Mouse (Mus musculus) kidney, adult 2 months (tissue): ENCODE results near the gene Marveld3.

Experiments
- CTCF ChIP-seq: fragments of 200-500 bp; conservative IDR thresholded peaks from 2 replicates; pipeline ENCODE4 v1.5.1; 2011; ENCODE audit warnings: low read depth, mild to moderate bottlenecking, control low read depth, low read length, moderate library complexity, mixed read lengths; ENCODE audit not compliant: insufficient read depth, insufficient read length
- POLR2A ChIP-seq: fragments of 200-500 bp; IDR thresholded peaks from one replicate; pipeline ENCODE4 v1.6.1; 2011; ENCODE audit warnings: low read depth, low read length, control low read depth

DNA sequence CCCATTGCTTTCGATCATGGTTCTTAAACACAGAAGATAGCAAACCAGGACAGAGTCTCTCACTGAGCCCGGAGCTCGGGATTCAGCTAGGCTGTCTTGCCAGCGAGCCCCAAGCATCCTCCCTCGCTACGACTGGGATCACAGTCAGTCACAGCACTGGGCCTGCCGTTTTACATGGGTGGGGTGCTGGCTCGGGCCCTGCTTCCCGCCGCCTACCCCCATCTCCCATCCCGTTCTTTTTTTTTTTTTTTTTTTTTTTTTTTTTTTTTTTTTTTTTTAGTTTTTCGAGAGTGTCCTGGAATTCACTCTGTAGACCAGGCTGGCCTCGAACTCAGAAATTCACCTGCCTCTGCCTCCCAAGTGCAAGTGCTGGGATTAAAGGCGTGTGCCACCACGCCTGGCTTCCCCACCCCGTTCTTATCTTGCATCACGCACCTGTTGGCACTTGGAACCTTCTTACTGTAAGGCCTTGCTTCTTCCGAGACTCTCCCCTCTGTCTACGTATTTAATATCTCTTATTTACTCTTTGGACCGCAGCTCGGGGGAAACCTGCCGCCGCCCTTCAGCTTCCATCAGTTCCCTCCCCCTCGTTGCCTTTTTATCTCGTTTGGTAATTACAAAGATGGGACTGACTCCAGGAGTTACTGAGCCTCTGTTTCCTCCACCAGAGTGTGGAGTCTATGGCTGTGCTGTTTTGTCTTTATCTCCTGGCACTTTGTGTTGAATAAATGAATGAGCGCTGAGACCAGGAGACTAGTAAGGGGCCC lies 46.4 kb upstream of the Marveld3 start:
- no peak for TF ChIP-seq CTCF
- TF ChIP-seq POLR2A = no peak
